Mouse (Mus musculus) hindbrain, postnatal 0 days (tissue): Measurements from ENCODE around the gene Car11. TPM values are rescaled to one million over a fixed set of nuclear protein-coding genes. Genes with fewer than 3 reads are reported as not detected.
A peak's percentile ranks its signal among the peaks of the same experiment; 100 is the strongest.

Source experiments
- ATAC-seq: fragments of 200-750 bp; cut with Nextera tagmentation; 2 replicates; pipeline ENCODE4 v1.8.0; 2017; ENCODE audit warnings: mild to moderate bottlenecking, moderate TSS enrichment, moderate library complexity
- DNase-seq: peaks from one replicate; pipeline ENCODE4 v3.0.0-alpha.2; 2015; ENCODE audit warnings: low spot score
- H3K27ac ChIP-seq: fragments of 300-500 bp; sonication (generic); 2 replicates; pipeline ENCODE4 v1.5.1; 2014; ENCODE audit warnings: mild to moderate bottlenecking
- H3K27me3 ChIP-seq: fragments of 300-500 bp; sonication (generic); 2 replicates; pipeline ENCODE4 v1.6.1; 2014; ENCODE audit warnings: low read length, mixed read lengths; ENCODE audit not compliant: insufficient read depth
- H3K36me3 ChIP-seq: fragments of 300-500 bp; sonication (generic); 2 replicates; pipeline ENCODE4 v1.6.1; 2014; ENCODE audit warnings: low read length, mixed read lengths; ENCODE audit not compliant: insufficient read depth
- H3K4me1 ChIP-seq: fragments of 300-500 bp; sonication (generic); 2 replicates; pipeline ENCODE4 v1.6.1; 2014; ENCODE audit warnings: antibody characterized with exemption, low read length, mixed read lengths; ENCODE audit not compliant: insufficient read depth
- H3K4me2 ChIP-seq: fragments of 300-500 bp; sonication (generic); 2 replicates; pipeline ENCODE4 v1.6.1; 2014; ENCODE audit warnings: low read depth, mild to moderate bottlenecking, low read length, moderate library complexity, mixed read lengths
- H3K4me3 ChIP-seq: fragments of 300-500 bp; sonication (generic); 2 replicates; pipeline ENCODE4 v1.5.1; 2014; ENCODE audit warnings: low read length
- H3K9ac ChIP-seq: fragments of 300-500 bp; sonication (generic); replicated peaks from 2 replicates; pipeline ENCODE4 v1.6.1; 2014; ENCODE audit warnings: mild to moderate bottlenecking, low read length, moderate library complexity, mixed read lengths
- H3K9me3 ChIP-seq: fragments of 300-500 bp; sonication (generic); 2 replicates; pipeline ENCODE4 v1.6.1; 2016; ENCODE audit warnings: low read length, mixed read lengths
- CTCF ChIP-seq: IDR thresholded peaks from 2 replicates; pipeline ENCODE4 v1.5.1; 2016; ENCODE audit warnings: antibody characterized with exemption, control low read depth, low read depth
- WGBS: fragments of 180-500 bp; shearing (Covaris S2); extraction: QIAGEN DNeasy Blood & Tissue Kit; methylation state at CpG from one replicate; pipeline ENCODE4 v1.1.7; 2014; 5-methylcytosine and 5-hydroxymethylcytosine counted together
- polyA plus RNA-seq: library from polyadenylated mRNA; unstranded; fragments of >200 nt; fragmentation: Nextera tagmentation; extraction: Ambion mirVana; gene quantifications from 2 replicates; pipeline ENCODE4 v1.2.1, GENCODE M21; 2015
- total RNA-seq: library from RNA; depleted of rRNA; stranded (reverse); fragments of >200 nt; gene quantifications from 2 replicates; pipeline ENCODE4 v1.2.3, GENCODE M21; 2014

Car11 gene
- total and polyA plus RNA-seq, 2 experiments from 2014 or later, result 76.9 to 89.4 TPM

GRCm38 (mm10) chr7:45701607-45702006 is 2.0 kb downstream of the Car11 start:
- H3K4me3 ChIP-seq, result no peak overlapping the region
- TF ChIP-seq CTCF, result no peak
- H3K4me2 ChIP-seq, result peak overlapping the region; percentile 91; the same call in 1 of the 2 replicates
- no peaks in the 10 kb centered on the region for H3K36me3 ChIP-seq
- no peak overlapping the region for H3K27ac ChIP-seq
- peaks cover 24% of the 10 kb centered on the region for H3K4me1 ChIP-seq
- no peaks in the 10 kb centered on the region for H3K27me3 ChIP-seq
- H3K9me3 ChIP-seq, result no peaks in the 10 kb centered on the region
- H3K9ac ChIP-seq, result peak overlapping the region; percentile 45; the same call in 1 of the 2 replicates
- DNase-seq, result no peak
- WGBS, result 84% methylated on average over 11 of the region's 11 CpGs
- no peak for ATAC-seq

GRCm38 (mm10) chr7:45702316-45702715 is 2.7 kb downstream of the Car11 start:
- TF ChIP-seq CTCF, result no peak
- H3K4me2 ChIP-seq, result no peak overlapping the region
- no peaks in the 10 kb centered on the region for H3K27me3 ChIP-seq
- no peak overlapping the region for H3K27ac ChIP-seq
- H3K9ac ChIP-seq, result no peak overlapping the region
- 92% methylated on average over 11 of the region's 11 CpGs for WGBS
- no peak for DNase-seq
- H3K9me3 ChIP-seq, result no peaks in the 10 kb centered on the region
- ATAC-seq, result no peak
- no peaks in the 10 kb centered on the region for H3K36me3 ChIP-seq
- H3K4me1 ChIP-seq, result peaks cover 27% of the 10 kb centered on the region
- no peak overlapping the region for H3K4me3 ChIP-seq

GRCm38 (mm10) chr7:45702809-45703520 is 3.3 kb downstream of the Car11 start:
- peaks cover 33% of the 10 kb centered on the region for H3K4me1 ChIP-seq
- H3K9ac ChIP-seq, result peak overlapping the region; percentile 55; the same call in 1 of the 2 replicates
- 89% methylated on average over 17 of the region's 17 CpGs for WGBS
- ATAC-seq (no peak), DNase-seq (no peak)
- peak overlapping the region; percentile 93; the same call in 1 of the 2 replicates for H3K27ac ChIP-seq
- H3K4me3 ChIP-seq, result no peak overlapping the region; the same call in 1 of the 2 replicates
- H3K27me3 ChIP-seq, result no peaks in the 10 kb centered on the region
- no peaks in the 10 kb centered on the region for H3K9me3 ChIP-seq
- no peaks in the 10 kb centered on the region for H3K36me3 ChIP-seq
- peak overlapping the region; percentile 90 for H3K4me2 ChIP-seq
- no peak for TF ChIP-seq CTCF

GRCm38 (mm10) chr7:45703521-45704033 is 3.9 kb downstream of the Car11 start:
- no peak for TF ChIP-seq CTCF
- WGBS, result 41% methylated on average over 12 of the region's 12 CpGs
- Histone ChIP-seq H3K36me3 (no peaks in the 10 kb centered on the region), H3K9ac (peak overlapping the region; percentile 55), H3K4me2 (peak overlapping the region; percentile 90), H3K27ac (peak overlapping the region; percentile 93), H3K27me3 (no peaks in the 10 kb centered on the region), H3K4me1 (peaks cover 39% of the 10 kb centered on the region), H3K9me3 (no peaks in the 10 kb centered on the region), H3K4me3 (peak overlapping the region; percentile 49)
- ATAC-seq (no peak), DNase-seq (no peak)

GRCm38 (mm10) chr7:45704046-45704559 is 4.5 kb downstream of the Car11 start:
- no peaks in the 10 kb centered on the region for H3K36me3 ChIP-seq
- peak overlapping the region; percentile 49 for H3K4me3 ChIP-seq
- no peak for TF ChIP-seq CTCF
- peak overlapping the region; percentile 55 for H3K9ac ChIP-seq
- WGBS, result under 1% methylated on average over 13 of the region's 13 CpGs
- peak overlapping the region; percentile 93 for H3K27ac ChIP-seq
- DNase-seq (peak; percentile 92), ATAC-seq (peak; percentile 76)
- no peaks in the 10 kb centered on the region for H3K9me3 ChIP-seq
- H3K4me1 ChIP-seq, result peaks cover 45% of the 10 kb centered on the region
- H3K4me2 ChIP-seq, result peak overlapping the region; percentile 90
- no peaks in the 10 kb centered on the region for H3K27me3 ChIP-seq

GRCm38 (mm10) chr7:45704730-45705442 is 5.2 kb downstream of the Car11 start, which contains the start of gene Dbp:
TSS of gene Dbp (plus strand) at chr7:45705088.
- H3K36me3 ChIP-seq, result no peaks in the 10 kb centered on the region
- H3K4me3 ChIP-seq, result peak within 1 kb of the TSS; percentile 49
- DNase-seq, result peak; percentile 99
- peak within 1 kb of the TSS; percentile 93 for H3K27ac ChIP-seq
- no peaks in the 10 kb centered on the region for H3K9me3 ChIP-seq
- peak within 1 kb of the TSS; percentile 63 for H3K9ac ChIP-seq
- H3K4me1 ChIP-seq, result peaks cover 52% of the 10 kb centered on the region
- under 1% methylated on average over 36 of the region's 36 CpGs for WGBS
- ATAC-seq, result peak; percentile 87
- H3K27me3 ChIP-seq, result no peaks in the 10 kb centered on the region
- TF ChIP-seq CTCF, result no peak
- peak within 1 kb of the TSS; percentile 90 for H3K4me2 ChIP-seq
